Mouse (Mus musculus): Measurements from ENCODE around the gene Ccng2.

GRCm38 (mm10) chr5:93249940-93250578 lies 17.0 kb upstream of the Ccng2 start:
- no peak for TF ChIP-seq CTCF (IDR thresholded peaks at IDR 0.05; ENCODE audit: low read depth, low read length)
- no peak for TF ChIP-seq TAL1 (conservative IDR thresholded peaks at IDR 0.05; ENCODE audit: low read depth, low read length)
- no peak for TF ChIP-seq GATA1 (IDR thresholded peaks at IDR 0.05; ENCODE audit: borderline replicate concordance, low read length)

Data from G1E (cell line).